Mouse (Mus musculus) hindbrain, postnatal 0 days (tissue): ENCODE data around the gene Wdr46. TPM values are rescaled to one million over a fixed set of nuclear protein-coding genes. Genes with fewer than 3 reads are reported as not detected.
"Not testable (repeated sequence)": the region's sequence is repeated elsewhere in the genome, so short reads cannot be mapped to it uniquely, and the experiment has no call there.

Experiments used
- ATAC-seq: fragments of 200-750 bp; cut with Nextera tagmentation; 2 replicates; pipeline ENCODE4 v1.8.0; 2017; ENCODE audit warnings: mild to moderate bottlenecking, moderate TSS enrichment, moderate library complexity
- DNase-seq: peaks from one replicate; pipeline ENCODE4 v3.0.0-alpha.2; 2015; ENCODE audit warnings: low spot score
- H3K27ac ChIP-seq: fragments of 300-500 bp; sonication (generic); 2 replicates; pipeline ENCODE4 v1.5.1; 2014; ENCODE audit warnings: mild to moderate bottlenecking
- H3K27me3 ChIP-seq: fragments of 300-500 bp; sonication (generic); 2 replicates; pipeline ENCODE4 v1.6.1; 2014; ENCODE audit warnings: low read length, mixed read lengths; ENCODE audit not compliant: insufficient read depth
- H3K36me3 ChIP-seq: fragments of 300-500 bp; sonication (generic); 2 replicates; pipeline ENCODE4 v1.6.1; 2014; ENCODE audit warnings: low read length, mixed read lengths; ENCODE audit not compliant: insufficient read depth
- H3K4me1 ChIP-seq: fragments of 300-500 bp; sonication (generic); 2 replicates; pipeline ENCODE4 v1.6.1; 2014; ENCODE audit warnings: antibody characterized with exemption, low read length, mixed read lengths; ENCODE audit not compliant: insufficient read depth
- H3K4me2 ChIP-seq: fragments of 300-500 bp; sonication (generic); 2 replicates; pipeline ENCODE4 v1.6.1; 2014; ENCODE audit warnings: low read depth, mild to moderate bottlenecking, low read length, moderate library complexity, mixed read lengths
- H3K4me3 ChIP-seq: fragments of 300-500 bp; sonication (generic); 2 replicates; pipeline ENCODE4 v1.5.1; 2014; ENCODE audit warnings: low read length
- H3K9ac ChIP-seq: fragments of 300-500 bp; sonication (generic); replicated peaks from 2 replicates; pipeline ENCODE4 v1.6.1; 2014; ENCODE audit warnings: mild to moderate bottlenecking, low read length, moderate library complexity, mixed read lengths
- H3K9me3 ChIP-seq: fragments of 300-500 bp; sonication (generic); 2 replicates; pipeline ENCODE4 v1.6.1; 2016; ENCODE audit warnings: low read length, mixed read lengths
- CTCF ChIP-seq: IDR thresholded peaks from 2 replicates; pipeline ENCODE4 v1.5.1; 2016; ENCODE audit warnings: antibody characterized with exemption, control low read depth, low read depth
- WGBS: fragments of 180-500 bp; shearing (Covaris S2); extraction: QIAGEN DNeasy Blood & Tissue Kit; methylation state at CpG from one replicate; pipeline ENCODE4 v1.1.7; 2014; 5-methylcytosine and 5-hydroxymethylcytosine counted together
- polyA plus RNA-seq: library from polyadenylated mRNA; unstranded; fragments of >200 nt; fragmentation: Nextera tagmentation; extraction: Ambion mirVana; gene quantifications from 2 replicates; pipeline ENCODE4 v1.2.1, GENCODE M21; 2015
- total RNA-seq: library from RNA; depleted of rRNA; stranded (reverse); fragments of >200 nt; gene quantifications from 2 replicates; pipeline ENCODE4 v1.2.3, GENCODE M21; 2014

The Wdr46 gene
- total and polyA plus RNA-seq, 2 experiments from 2014 or later, result 16.8 to 17.9 TPM

- Histone ChIP-seq H3K4me2 (no peak overlapping the region), H3K9ac (no peak overlapping the region), H3K4me3 (no peak overlapping the region), H3K9me3 (no peaks in the 10 kb centered on the region), H3K27me3 (no peaks in the 10 kb centered on the region), H3K4me1 (peaks cover 9% of the 10 kb centered on the region; the same call in 1 of the 2 replicates), H3K27ac (no peak overlapping the region), H3K36me3 (peaks cover 21% of the 10 kb centered on the region)
- DNase-seq, result no peak
- WGBS, result 86% methylated on average over 22 of the region's 22 CpGs
- no peak for TF ChIP-seq CTCF
- ATAC-seq, result no peak
These were observed 7.8 kb downstream of the Wdr46 start for GRCm38 (mm10) chr17:33948090-33948904.

- H3K27ac ChIP-seq, result no peak overlapping the region
- 87% methylated on average over 19 of the region's 19 CpGs for WGBS
- TF ChIP-seq CTCF, result no peak
- ATAC-seq (no peak), DNase-seq (no peak)
- H3K9ac ChIP-seq, result no peak overlapping the region
- peaks cover 20% of the 10 kb centered on the region for H3K36me3 ChIP-seq
- H3K27me3 ChIP-seq, result no peaks in the 10 kb centered on the region
- peaks cover 10% of the 10 kb centered on the region; the same call in 1 of the 2 replicates for H3K4me1 ChIP-seq
- no peaks in the 10 kb centered on the region for H3K9me3 ChIP-seq
- H3K4me2 ChIP-seq, result no peak overlapping the region
- no peak overlapping the region for H3K4me3 ChIP-seq
These were observed 8.6 kb downstream of the Wdr46 start for GRCm38 (mm10) chr17:33948905-33949537.

GRCm38 (mm10) chr17:33950131-33950625, 9.7 kb downstream of the Wdr46 start:
- H3K9me3 ChIP-seq, result no peaks in the 10 kb centered on the region
- DNase-seq, result no peak
- peak overlapping the region; percentile 50 for H3K4me3 ChIP-seq
- no peaks in the 10 kb centered on the region for H3K27me3 ChIP-seq
- WGBS, result 74% methylated on average over 10 of the region's 10 CpGs
- H3K27ac ChIP-seq, result peak overlapping the region; percentile 91
- ATAC-seq, result no peak
- H3K36me3 ChIP-seq, result peaks cover 11% of the 10 kb centered on the region
- H3K4me2 ChIP-seq, result peak overlapping the region; percentile 89
- H3K4me1 ChIP-seq, result peaks cover 15% of the 10 kb centered on the region; the same call in 1 of the 2 replicates
- peak overlapping the region; percentile 77 for H3K9ac ChIP-seq
- TF ChIP-seq CTCF, result no peak

- Histone ChIP-seq H3K27me3 (no peaks in the 10 kb centered on the region), H3K4me2 (peak within 1 kb of the TSS; percentile 89), H3K4me1 (peaks cover 15% of the 10 kb centered on the region; the same call in 1 of the 2 replicates), H3K9ac (peak within 1 kb of the TSS; percentile 77), H3K4me3 (peak within 1 kb of the TSS; percentile 50), H3K9me3 (no peaks in the 10 kb centered on the region), H3K27ac (peak within 1 kb of the TSS; percentile 91), H3K36me3 (peaks cover 11% of the 10 kb centered on the region)
- DNase-seq (peak; percentile 92), ATAC-seq (peak; percentile 85)
- TF ChIP-seq CTCF, result peak; percentile 36
- 1% methylated on average over 38 of the region's 45 CpGs for WGBS
These were observed 10.8 kb downstream of the Wdr46 start, which contains the start of gene B3galt4 for GRCm38 (mm10) chr17:33951021-33951946. Gene B3galt4, minus strand, starts transcription at chr17:33951488.

- H3K9ac ChIP-seq, H3K27ac ChIP-seq, H3K4me3 ChIP-seq, H3K27me3 ChIP-seq, DNase-seq, ATAC-seq, H3K9me3 ChIP-seq: not testable (repeated sequence)
- H3K4me1 ChIP-seq, result peaks cover 20% of the 10 kb centered on the region
- peak overlapping the region; percentile 89 for H3K4me2 ChIP-seq
- 77% methylated on average over 13 of the region's 13 CpGs for WGBS
- H3K36me3 ChIP-seq, result peaks cover 11% of the 10 kb centered on the region
These were observed 11.6 kb downstream of the Wdr46 start for GRCm38 (mm10) chr17:33952015-33952414.

GRCm38 (mm10) chr17:33952879-33953278, 12.4 kb downstream of the Wdr46 start:
- peaks cover 20% of the 10 kb centered on the region for H3K4me1 ChIP-seq
- peaks cover 11% of the 10 kb centered on the region for H3K36me3 ChIP-seq
- H3K4me3 ChIP-seq, result no peak overlapping the region
- no peak overlapping the region for H3K4me2 ChIP-seq
- no peaks in the 10 kb centered on the region for H3K9me3 ChIP-seq
- TF ChIP-seq CTCF, result no peak
- ATAC-seq (no peak), DNase-seq (no peak)
- H3K27me3 ChIP-seq, result no peaks in the 10 kb centered on the region
- WGBS, result 84% methylated on average over 4 of the region's 4 CpGs
- no peak overlapping the region for H3K27ac ChIP-seq
- no peak overlapping the region for H3K9ac ChIP-seq
